Mouse (Mus musculus): Measurements from ENCODE around the gene Zcchc24. TPM values are rescaled to one million over a fixed set of nuclear protein-coding genes. Genes with fewer than 3 reads are reported as not detected.
A peak's percentile ranks its signal among the peaks of the same experiment; 100 is the strongest.

Gene Zcchc24
- total RNA-seq, 2 experiments from 2014 or later = 23.2 to 37.0 TPM

DNA sequence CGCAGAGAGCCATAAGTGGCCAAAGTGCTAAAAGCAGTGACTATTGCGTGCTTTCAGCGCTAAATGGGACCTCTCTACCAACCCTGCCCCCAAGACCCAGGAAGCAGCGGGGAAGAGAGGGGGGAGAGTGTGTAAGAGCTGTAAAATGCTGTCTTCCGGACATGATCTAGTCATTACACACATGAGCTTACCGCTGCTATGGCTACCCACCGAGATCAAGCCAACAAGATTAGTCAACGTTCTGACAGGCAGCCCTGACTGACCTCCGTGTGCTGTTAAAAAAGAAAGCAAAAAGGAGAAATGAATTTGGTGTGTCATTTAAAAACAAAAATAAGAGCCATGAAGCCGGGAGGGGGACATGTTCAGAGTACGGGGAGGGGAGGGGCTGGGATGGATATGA is 11.8 kb upstream of the Zcchc24 start:
- peak; percentile 87 for ATAC-seq (ENCODE audit: poor library complexity, severe bottlenecking)

- no peak for ATAC-seq (ENCODE audit: poor library complexity, severe bottlenecking)
Observed at GRCm38 (mm10) chr14:25776294-25776693, 7.5 kb upstream of the Zcchc24 start.

- no peak for ATAC-seq (ENCODE audit: poor library complexity, severe bottlenecking)
Observed at GRCm38 (mm10) chr14:25774100-25774499, 5.3 kb upstream of the Zcchc24 start.

DNA sequence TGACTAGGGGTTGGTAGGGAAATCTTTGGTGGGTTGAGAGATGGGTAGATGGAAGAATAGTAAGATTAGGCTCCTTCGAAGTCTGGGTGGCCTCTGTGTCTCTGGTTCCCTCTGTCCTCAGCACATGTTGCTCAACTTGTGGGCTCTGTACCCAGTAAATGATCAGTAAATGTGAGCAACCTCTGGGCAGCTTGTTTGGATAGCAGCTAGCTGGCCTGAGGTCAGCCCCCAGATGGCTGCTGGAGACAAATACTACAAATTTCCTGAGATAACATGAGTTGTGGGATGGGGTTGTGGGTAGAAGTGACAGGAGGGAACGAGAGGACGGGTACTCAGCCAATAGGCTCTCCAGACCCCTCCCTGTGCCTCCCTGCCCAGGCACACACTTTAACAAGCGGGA is 4.2 kb upstream of the Zcchc24 start:
- ATAC-seq (ENCODE audit: poor library complexity, severe bottlenecking) = no peak

DNA sequence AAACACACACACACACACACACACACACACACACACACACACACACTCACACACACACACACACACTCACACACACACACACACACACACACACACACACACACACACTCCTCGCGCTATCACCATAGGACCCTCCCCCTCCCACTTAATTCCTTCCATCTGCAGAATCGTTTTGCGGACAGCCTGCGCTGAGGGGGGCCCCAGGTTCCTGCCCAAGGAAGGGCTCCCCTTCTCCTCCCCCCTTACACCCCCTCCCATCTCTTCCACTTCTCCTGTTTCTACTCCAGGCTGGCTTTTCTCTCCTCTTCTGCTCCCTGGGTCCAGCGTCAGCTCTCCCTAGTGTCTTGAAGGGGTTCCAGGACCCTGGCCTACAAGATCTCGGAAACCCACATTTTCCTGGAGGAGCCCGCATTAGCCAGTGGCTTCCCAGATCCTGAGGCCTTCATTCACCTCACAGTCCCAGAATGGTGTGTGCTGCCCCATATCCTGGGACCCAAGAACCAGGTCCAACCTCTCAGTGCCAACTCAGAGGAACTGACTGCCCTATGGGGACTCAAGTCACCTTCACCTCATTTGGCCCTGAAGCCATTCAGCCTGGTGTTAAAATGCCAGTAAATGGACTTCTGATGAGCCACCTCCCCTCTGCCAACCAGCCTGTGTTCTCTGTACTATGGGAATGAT is 927 bp upstream of the Zcchc24 start:
- ATAC-seq (ENCODE audit: poor library complexity, severe bottlenecking) = no peak

GRCm38 (mm10) chr14:25768261-25768893 is 462 bp downstream of the Zcchc24 start:
- ATAC-seq (ENCODE audit: poor library complexity, severe bottlenecking) = peak; percentile 43

GRCm38 (mm10) chr14:25767725-25768203 is 1.1 kb downstream of the Zcchc24 start:
- peak; percentile 29; the same call in 1 of the 2 replicates for ATAC-seq (ENCODE audit: poor library complexity, severe bottlenecking)

DNA sequence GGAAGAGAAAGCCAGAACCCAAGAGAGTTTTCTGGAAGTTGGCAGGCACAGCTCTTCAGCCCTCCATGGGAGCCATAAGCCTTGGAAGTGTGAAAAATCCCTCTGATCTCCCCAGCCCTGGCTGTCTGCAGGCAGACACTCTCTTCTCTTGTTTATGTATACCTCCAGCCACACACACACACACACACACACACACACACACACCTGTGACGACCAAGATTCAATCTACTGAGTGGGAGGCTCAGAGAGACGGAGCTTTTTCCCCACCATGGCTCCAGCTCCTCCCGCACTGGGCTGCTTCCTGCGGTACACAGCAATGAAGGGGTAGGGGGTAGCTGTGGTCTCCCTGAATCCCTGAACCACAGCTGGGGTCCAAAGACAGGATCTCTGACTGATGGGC is 2.4 kb downstream of the Zcchc24 start:
- ATAC-seq (ENCODE audit: poor library complexity, severe bottlenecking) = no peak

DNA sequence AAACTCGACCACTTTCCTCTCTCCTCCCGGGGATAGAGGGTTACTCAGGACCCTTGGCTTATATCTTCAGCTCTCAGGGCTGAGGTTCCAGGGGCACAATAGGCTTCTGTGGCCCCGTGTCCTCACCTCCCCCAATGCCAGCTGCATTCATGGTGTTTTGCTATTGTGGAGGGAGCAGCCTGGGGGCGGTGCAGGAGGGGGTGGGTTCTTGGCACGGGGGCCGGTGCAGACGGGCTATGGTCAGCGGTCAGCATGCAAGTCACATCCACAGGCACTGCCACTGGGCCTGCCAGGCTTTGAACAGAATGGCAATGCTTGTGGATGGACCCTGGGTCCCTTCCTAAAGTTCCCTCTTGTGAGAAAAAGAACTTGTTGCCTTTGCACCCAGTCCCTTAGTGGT is 2.9 kb downstream of the Zcchc24 start:
- ATAC-seq (ENCODE audit: poor library complexity, severe bottlenecking) = no peak

DNA sequence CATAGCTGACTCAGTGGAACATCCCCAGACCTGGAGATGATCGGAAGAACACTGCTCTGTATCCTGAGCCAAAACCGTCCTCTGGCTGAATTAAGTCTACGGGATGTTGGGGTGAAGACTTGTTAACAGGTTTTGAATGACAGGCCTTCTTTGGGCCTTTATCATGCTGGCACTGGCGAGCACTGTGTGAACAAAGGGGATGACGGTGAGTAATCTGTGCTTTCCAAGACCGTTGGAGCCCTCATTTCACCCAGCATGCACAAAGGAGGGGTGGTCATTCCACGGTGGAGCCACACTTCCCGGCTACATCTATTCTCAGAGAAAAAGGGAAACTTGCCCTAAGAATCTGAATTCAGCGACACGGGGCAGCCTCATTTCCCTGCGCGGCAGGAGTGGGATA is 3.7 kb downstream of the Zcchc24 start:
- ATAC-seq (ENCODE audit: poor library complexity, severe bottlenecking) = no peak

DNA sequence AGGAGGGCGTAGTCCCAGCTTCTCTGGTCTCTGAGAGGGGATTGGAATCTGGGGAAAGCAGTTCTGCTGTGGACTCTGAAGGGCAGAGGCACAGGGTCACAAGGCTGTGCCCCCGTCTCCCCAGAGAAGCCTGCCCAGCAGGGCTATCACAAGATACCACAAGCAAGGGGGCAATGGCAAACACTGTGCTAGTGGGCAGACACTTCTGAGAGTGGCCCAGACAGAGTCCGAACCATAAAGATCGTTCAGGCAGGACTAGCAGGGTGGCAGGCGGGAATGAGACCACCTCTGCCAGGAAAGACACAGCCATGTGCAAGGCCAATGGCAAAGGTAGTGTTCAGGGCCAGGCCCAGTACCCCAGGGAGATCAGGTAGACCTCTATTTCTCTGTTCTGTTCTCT is 7.7 kb downstream of the Zcchc24 start:
- no peak for ATAC-seq (ENCODE audit: poor library complexity, severe bottlenecking)

DNA sequence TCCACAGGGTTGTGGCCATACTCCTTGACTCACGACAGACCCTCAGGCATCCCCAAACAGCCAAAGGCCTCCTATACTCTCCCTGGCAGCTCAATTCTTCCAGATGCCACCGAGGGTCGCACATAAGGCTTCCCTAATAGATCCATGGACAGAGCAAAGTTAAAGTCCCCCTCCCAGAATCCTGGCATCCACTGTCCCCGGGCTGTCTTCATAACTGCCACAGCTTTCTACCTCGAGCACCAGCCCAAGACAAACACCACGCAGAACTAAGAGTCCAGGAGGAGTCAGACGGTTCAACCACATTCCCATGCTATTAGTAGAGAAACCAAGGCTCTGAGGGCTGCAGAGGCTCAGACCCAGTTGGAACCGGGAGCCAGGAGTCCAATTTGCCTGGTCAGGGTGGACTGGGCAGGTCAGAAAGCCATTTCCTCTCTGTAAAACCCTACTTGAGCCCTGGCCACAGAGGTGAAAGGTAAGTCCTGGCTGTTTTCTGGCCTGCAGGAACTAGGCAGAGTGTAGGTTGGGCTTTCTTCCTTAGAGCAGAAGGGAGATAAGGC is 8.8 kb downstream of the Zcchc24 start:
- ATAC-seq (ENCODE audit: poor library complexity, severe bottlenecking) = no peak

DNA sequence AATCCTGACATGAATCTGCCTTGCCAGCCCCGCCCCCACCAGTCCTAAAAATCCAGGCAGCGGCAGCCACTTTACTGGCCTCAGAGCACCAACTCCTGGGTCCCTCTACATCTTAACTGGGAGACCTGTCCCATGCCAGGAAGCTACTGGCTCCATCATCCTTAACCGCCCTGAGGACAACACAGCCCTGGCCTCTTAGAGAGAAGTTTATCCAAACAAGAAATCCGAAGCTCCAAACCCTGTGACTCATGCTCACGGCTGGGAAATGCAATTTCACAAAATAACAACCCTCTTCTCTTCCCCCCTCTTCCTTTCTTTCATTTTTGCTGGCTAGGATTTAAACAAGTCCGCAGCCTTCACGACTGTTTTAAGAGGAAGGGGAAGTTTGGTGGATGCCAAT is 9.3 kb downstream of the Zcchc24 start:
- peak; percentile 27 for ATAC-seq (ENCODE audit: poor library complexity, severe bottlenecking)

DNA sequence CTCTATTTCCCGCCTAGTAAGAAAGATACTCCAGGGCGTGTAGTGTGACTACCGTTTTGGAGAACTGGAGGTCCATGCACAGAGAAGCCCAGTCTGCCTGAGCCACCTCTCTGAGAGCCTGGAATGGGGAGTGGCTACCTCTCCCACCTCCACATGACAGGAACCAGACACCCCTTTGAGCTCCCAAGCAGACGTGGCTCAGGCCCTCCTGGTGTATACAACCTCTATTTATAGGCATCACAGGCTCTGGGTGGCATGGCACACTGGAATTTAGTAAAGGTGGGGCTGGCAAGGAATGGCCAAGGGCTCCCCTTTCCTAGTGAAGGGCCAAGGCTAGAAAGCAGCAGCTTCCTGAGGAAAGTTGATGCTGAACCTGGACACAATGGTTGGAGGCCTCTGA is 10.9 kb downstream of the Zcchc24 start:
- ATAC-seq (ENCODE audit: poor library complexity, severe bottlenecking) = no peak

DNA sequence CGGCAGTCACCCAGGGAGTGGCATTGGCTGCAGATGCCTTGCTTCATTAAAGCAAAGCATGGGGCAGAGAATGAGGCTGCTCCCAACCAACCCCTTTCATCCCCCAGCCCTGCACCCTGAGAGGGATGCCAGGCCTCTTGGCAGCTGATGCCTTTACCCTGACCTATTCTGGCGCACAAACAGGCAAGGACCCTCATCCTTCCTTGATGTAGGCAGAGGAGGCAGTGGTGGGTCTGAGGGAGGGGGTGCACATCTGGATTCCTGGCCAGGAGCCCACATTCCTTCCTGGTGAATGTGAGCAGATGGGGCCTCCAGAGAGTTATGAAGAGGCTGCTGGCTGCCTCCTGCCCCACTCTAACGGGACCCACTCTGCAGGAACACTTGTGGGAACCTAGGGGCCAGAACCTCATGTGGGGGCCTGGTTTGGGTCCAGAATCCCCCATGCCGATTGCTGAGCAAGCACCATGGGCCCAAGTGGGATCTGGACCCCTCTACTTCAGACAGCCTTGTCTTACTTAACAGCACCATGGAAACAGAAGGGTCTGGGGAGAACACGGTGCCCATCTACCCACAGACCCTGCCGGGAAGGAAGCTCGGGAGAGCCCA is 12.4 kb downstream of the Zcchc24 start:
- ATAC-seq (ENCODE audit: poor library complexity, severe bottlenecking) = no peak

DNA sequence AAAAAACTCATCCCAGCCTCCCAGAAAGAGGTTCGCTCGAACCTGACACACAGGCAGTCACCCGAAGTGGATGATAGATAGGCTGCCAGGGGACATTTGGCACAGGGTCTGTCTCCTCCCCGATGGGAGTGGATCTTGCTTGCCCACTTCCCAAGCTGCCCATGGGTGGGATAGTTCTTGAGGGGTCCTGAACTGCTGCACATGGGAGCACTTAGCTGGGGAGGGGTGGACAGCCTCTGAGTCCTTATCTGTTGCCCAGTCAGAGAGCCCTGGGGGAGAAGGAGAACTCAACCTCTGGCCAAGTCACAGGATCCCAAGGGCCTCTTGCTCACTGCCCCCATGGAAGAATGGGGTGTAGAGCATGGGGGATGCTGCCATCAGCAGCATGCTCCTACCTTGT is 13.3 kb downstream of the Zcchc24 start:
- ATAC-seq (ENCODE audit: poor library complexity, severe bottlenecking) = no peak

- no peak for ATAC-seq (ENCODE audit: poor library complexity, severe bottlenecking)
Observed at GRCm38 (mm10) chr14:25754531-25755484, 14.0 kb downstream of the Zcchc24 start.

GRCm38 (mm10) chr14:25753021-25753420 is 15.8 kb downstream of the Zcchc24 start:
- ATAC-seq (ENCODE audit: poor library complexity, severe bottlenecking) = no peak

- no peak for ATAC-seq (ENCODE audit: poor library complexity, severe bottlenecking)
Observed at GRCm38 (mm10) chr14:25751067-25751466, 17.8 kb downstream of the Zcchc24 start.

- no peak for ATAC-seq (ENCODE audit: poor library complexity, severe bottlenecking)
Observed at GRCm38 (mm10) chr14:25750448-25751015, 18.3 kb downstream of the Zcchc24 start.

Measured in megakaryocyte, adult 5-6 weeks (primary cell).